Mouse (Mus musculus): ENCODE results near the gene Olfr406. TPM values are rescaled to one million over a fixed set of nuclear protein-coding genes. Genes with fewer than 3 reads are reported as not detected.

Gene Olfr406
- polyA plus RNA-seq (2012; rRNA removed): not detected in 2 replicates

GRCm38 (mm10) chr11:74259508-74259907, at the start of gene Olfr406:
Gene Olfr406 (plus strand): TSS chr11:74259808.
- no peak for DNase-seq (ENCODE audit: low read depth)
- TF ChIP-seq POLR2A (IDR thresholded peaks at IDR 0.05; ENCODE audit: borderline replicate concordance, extremely low read depth, insufficient read depth, insufficient read length, poor library complexity, severe bottlenecking): no peak
- no peak for TF ChIP-seq CTCF (IDR thresholded peaks at IDR 0.05; ENCODE audit: borderline replicate concordance, extremely low read depth, insufficient read depth, insufficient read length)

DNA sequence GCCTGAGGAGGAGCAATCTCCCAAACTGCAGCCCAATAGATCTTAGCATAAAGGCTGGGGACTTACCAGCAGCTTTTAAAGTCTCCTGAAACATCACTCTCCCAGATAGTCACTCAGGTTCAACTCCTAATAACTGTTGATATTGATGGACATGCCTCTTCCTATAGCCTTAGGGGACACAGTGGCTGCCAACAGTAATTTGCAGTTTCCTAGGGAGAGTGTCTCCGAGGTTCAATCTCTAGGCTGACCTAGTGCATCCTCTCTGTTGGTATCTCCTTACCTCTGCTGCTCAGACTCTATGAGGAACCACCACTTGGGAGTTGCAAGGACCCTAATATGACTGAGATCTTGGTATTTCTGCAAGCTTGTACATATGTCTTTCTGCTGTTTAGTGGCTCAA, 48.3 kb upstream of the Olfr406 start, which contains the start of gene Olfr43:
TSS of gene Olfr43 (minus strand) at position 101 of the 400 bp plus-strand sequence.
- DNase-seq (ENCODE audit: low read depth): no peak
- TF ChIP-seq CTCF (IDR thresholded peaks at IDR 0.05; ENCODE audit: borderline replicate concordance, extremely low read depth, insufficient read depth, insufficient read length) (no peak), POLR2A (IDR thresholded peaks at IDR 0.05; ENCODE audit: borderline replicate concordance, extremely low read depth, insufficient read depth, insufficient read length, poor library complexity, severe bottlenecking) (no peak)

DNA sequence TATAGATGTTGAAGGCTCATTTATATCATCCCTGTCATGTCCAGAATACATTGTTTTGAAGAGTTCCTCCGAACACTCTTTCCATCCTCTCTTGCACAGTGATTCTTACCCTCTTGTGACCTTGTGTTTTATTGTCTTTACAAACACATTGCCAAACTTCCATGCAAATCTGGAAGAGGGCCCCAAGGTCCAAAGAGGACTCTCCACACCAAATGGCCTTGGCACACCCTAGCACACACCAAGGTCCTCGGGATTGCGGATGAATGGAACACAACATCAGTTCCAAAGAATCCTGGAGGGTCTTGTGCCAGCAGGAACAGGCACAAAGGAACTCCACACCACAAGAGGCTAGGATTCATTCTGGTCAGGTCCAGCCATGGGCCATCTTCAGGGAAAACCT, 18.4 kb upstream of the Olfr406 start:
- no peak for TF ChIP-seq POLR2A (IDR thresholded peaks at IDR 0.05; ENCODE audit: borderline replicate concordance, extremely low read depth, insufficient read depth, insufficient read length, poor library complexity, severe bottlenecking)
- no peak for TF ChIP-seq CTCF (IDR thresholded peaks at IDR 0.05; ENCODE audit: borderline replicate concordance, extremely low read depth, insufficient read depth, insufficient read length)
- DNase-seq (ENCODE audit: low read depth): no peak

DNA sequence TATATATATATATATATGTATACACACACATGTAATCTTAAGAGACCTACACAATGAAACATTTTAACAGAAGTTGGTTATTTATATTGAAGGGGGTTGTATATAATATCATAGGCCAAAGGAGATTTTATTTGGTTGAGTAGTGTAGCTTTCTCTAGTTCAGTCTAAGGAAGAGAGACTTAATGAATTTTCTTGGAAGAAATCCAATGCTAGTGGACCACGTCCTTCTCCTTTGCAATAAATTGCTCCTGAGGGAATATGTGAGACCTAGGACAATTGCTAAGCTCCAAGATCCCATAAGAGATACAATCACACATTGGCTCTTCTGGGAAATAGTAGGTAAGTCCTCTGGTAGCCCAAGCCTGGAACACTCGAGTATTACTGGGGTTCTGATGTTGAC, 23.8 kb downstream of the Olfr406 start, which contains the start of gene Olfr59:
TSS of gene Olfr59 (plus strand) at position 301 of the 400 bp plus-strand sequence.
- no peak for DNase-seq (ENCODE audit: low read depth)
- TF ChIP-seq POLR2A (IDR thresholded peaks at IDR 0.05; ENCODE audit: borderline replicate concordance, extremely low read depth, insufficient read depth, insufficient read length, poor library complexity, severe bottlenecking) (no peak), CTCF (IDR thresholded peaks at IDR 0.05; ENCODE audit: borderline replicate concordance, extremely low read depth, insufficient read depth, insufficient read length) (no peak)

- TF ChIP-seq POLR2A (IDR thresholded peaks at IDR 0.05; ENCODE audit: borderline replicate concordance, extremely low read depth, insufficient read depth, insufficient read length, poor library complexity, severe bottlenecking) (no peak), CTCF (IDR thresholded peaks at IDR 0.05; ENCODE audit: borderline replicate concordance, extremely low read depth, insufficient read depth, insufficient read length) (no peak)
- no peak for DNase-seq (ENCODE audit: low read depth)
These were observed 27.6 kb downstream of the Olfr406 start for GRCm38 (mm10) chr11:74287256-74287655.

Other genes with a start within 250 kb of the Olfr406 start
- not detected in 2 replicates for gene Olfr139, start 203.3 kb upstream of the Olfr406 start, polyA plus RNA-seq (2012; rRNA removed)
- gene Olfr399, start 203.2 kb upstream of the Olfr406 start, polyA plus RNA-seq (2012; rRNA removed): not detected in 2 replicates
- not detected in 2 replicates for gene Zfp616, start 189.9 kb upstream of the Olfr406 start, polyA plus RNA-seq (2012; rRNA removed)
- gene Olfr401, start 146.1 kb upstream of the Olfr406 start, polyA plus RNA-seq (2012; rRNA removed): not detected in 2 replicates
- not detected in 2 replicates for gene Olfr402, start 106.3 kb upstream of the Olfr406 start, polyA plus RNA-seq (2012; rRNA removed)
- gene Olfr403, start 73.6 kb upstream of the Olfr406 start, polyA plus RNA-seq (2012; rRNA removed): not detected in 2 replicates
- not detected in 2 replicates for gene Olfr43, start 48.4 kb upstream of the Olfr406 start, polyA plus RNA-seq (2012; rRNA removed)
- not detected in 2 replicates for gene Olfr59, start 23.9 kb downstream of the Olfr406 start, polyA plus RNA-seq (2012; rRNA removed)
- gene Olfr410, start 78.2 kb downstream of the Olfr406 start, polyA plus RNA-seq (2012; rRNA removed): not detected in 2 replicates
- not detected in 2 replicates for gene Olfr411, start 92.8 kb downstream of the Olfr406 start, polyA plus RNA-seq (2012; rRNA removed)
- not detected in 2 replicates for gene Olfr412, start 102.3 kb downstream of the Olfr406 start, polyA plus RNA-seq (2012; rRNA removed)

Data from brain, embryonic 14.5 days (tissue).